Mouse (Mus musculus) lung, postnatal 10 days (tissue): Measurements from ENCODE around the gene Tnfrsf1a.

Experiments
- DNase-seq: peaks from one replicate; pipeline ENCODE4 v3.0.0; 2021

Gene Tnfrsf1a

DNA sequence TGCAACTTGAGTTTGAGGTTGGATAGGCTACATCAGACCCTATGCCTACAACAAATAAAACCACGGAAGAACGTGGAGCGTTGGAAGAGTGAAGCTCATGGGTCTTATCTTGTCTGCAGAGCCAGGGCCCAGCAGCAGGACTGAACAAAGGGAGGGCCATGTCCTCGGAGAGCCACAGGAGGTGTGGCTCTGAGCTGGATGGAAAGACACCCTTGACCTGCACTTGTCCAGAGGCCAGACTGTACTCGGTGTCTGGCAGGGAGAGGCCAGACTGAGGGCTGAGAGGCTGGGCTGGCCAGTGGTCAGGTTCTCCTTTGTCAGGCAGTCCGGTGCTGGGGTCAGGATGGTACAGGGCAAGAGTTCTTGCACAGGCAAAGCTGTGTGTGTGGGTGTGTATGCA is 23.8 kb upstream of the Tnfrsf1a start:
- no peak for DNase-seq

DNA sequence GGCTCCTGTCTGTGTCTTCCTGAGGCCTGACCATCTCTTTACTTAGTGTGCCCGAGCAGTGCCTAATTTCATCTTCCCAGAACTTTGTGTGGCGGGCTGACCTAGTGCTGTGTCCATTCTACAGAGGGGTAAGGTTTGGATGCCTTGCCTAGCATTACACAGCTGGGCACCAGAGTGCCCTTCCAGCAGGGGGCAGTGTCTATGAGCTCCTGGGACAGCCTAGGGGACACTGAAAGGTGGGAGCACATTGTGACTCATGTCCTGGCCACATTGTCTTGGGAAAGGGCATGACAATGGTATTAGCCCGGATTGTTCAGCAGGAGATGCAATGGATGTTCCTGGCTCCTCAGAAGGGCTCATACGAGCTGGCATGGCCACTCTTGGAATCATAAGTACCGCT is 20.9 kb upstream of the Tnfrsf1a start:
- DNase-seq, result peak; percentile 78

DNA sequence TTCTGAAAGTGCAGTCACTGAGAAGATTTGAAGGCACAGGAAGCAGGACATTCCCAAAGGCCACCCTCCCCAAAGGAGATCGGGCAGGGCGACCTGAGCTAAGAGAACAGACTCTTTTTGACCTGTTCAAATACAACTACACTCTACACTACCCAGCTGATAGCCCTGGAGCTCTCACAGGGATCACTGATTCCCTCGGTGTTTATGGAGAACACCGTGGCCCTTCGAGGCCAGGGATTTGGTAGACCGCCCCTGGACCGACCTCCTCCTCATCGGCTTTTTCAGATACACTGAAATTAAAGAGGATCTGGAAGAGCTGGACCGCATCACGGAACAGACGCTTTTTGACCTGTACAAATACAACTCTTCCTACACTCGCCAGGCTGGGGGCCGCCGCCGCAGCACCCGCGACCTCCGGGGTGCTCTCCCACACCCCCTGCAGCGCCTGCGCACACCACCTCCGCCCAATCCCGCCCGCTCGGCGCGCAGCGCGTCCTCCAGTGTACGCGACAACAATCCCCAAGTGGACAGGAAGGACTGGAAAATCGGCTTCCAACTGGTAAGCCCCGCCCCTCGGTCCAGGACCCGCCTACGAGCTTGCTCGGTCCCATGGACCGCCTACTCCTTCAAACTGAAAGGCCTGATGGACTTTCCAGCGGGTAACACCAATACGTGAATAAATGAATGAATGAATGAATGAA is 18.4 kb upstream of the Tnfrsf1a start:
- DNase-seq, result peak; percentile 98

DNA sequence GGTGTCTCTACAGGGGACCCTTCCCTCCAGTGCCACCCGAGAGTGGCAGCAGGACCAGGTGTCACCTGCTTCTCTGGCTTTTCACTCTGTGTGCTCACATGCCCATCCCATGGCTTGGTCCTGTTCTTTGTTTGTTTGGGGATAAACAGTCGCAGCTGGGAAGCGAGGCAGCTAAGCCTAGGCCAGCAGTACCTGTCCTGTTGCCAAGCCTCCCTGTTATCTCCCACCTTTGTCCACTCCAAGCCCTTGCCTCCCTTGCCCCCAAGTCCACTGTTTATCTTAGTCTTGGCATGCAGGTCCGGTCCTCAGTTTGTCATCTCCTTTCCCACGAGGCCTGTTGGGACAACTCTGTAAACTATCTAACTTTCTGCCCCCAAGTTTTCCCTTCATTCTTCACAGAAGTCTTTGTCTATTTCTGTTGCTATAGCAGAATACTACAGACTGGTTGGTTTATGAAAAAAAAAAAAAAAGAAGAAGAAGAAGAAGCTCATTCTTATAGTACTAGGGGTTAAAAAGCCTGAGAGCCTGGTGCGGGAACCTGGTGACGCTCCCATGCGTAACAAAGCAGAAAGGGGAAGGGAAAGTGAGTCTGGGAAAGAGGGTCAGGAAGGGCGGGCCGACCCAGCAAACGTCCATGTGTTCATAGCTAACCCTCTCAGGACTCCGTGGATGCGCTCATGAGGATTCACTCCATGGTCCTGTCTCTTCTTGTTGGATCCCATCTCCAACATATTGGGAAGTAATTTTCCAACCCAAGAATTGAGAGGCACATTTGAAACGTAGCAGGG is 15.9 kb upstream of the Tnfrsf1a start:
- DNase-seq, result no peak

DNA sequence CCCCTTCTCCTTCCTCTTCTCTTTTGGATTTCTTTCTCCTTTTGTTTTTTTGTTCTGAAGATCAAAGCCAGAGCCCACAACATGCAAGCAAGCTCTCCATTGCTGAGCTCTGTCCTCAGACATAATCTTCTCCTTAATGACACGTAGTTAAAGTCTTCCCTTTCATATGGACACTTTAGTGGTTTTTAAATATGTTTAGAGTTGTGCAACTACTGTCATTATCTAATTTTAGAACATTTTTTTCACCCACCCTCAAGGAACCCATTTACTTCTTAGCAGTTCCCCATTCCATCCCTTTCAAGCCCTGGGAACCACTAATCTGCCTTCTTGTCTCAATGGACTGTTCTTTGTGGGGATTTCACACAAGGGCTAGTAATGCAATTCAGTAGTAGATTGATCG is 14.8 kb upstream of the Tnfrsf1a start:
- no peak for DNase-seq

DNA sequence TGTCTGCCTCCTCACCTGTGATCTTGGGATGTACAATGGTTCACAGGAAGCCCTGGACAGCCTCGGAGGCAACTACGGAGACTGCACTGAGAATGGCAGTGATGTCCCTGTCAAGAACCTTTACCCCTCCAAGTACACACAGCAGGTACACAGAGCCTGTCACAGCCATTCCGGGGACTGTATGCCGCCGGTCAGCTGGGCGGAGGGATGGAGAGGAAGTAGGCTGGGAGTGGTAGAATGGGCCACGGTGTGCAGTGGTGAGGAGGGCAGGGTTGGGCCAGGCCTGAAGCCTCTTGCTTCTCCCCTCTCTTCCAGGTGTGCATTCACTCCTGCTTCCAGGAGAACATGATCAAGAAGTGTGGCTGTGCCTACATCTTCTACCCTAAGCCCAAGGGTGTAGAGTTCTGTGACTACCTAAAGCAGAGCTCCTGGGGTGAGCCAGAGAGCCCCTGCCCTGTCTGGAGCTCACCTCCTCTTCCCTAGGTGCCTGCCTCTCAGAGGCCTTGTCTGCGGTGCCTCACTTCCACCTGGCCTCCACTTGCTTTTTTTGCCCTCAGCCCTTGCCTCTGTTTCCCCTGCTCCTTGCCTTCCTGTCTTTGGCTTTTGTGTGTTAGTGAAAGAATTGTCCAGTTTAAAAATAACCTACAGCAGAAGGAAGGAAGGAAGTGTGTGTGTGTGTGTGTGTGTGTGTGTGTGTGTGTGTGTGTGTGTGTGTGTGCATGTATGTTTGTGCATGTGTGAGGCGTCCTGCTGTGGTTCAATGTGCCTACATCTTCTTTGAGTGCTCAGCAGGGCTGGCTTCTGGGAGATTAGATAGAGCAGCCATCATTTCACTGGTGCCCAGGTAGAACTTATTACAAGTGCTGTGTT is 10.1 kb upstream of the Tnfrsf1a start:
- DNase-seq, result no peak

DNA sequence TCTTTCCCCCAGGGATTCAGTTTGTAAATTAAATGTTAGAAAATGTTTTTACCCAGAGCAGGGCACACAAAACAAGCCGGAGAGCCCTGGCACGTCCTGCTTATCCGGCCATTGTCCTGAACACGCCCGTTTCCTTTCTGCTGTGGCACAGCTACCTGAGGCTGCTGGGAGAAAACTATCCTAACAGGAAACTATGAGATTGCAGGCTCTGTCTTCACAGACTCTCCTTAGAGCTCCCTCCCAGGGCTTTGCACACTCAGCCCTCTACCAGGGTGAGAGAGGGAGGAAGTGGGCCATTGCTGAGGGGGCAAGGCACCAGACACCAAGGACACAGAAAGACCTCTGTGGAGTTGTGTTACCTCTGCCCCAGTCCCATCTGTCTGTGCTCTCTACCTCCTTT is 8.9 kb upstream of the Tnfrsf1a start:
- DNase-seq, result peak; percentile 72

DNA sequence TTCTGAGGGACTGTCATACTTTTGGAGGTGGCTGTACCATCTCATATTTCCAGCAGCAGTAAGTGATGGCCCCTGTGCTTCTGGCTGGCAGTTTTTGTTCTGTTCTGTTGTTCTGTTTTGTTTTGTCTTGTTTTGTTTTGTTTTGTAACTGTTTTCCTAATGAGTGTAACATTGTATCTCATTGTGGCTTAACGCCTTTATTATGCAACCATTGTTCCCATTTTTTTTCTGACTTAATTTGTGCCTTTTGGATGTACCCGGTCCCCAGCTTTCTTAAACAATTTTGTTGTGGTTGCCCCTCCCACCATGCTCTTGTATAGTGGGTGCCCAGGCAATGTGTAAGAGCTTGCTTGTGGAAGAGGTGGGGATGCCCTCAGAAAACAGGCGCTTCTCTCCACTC is 7.0 kb upstream of the Tnfrsf1a start:
- no peak for DNase-seq

DNA sequence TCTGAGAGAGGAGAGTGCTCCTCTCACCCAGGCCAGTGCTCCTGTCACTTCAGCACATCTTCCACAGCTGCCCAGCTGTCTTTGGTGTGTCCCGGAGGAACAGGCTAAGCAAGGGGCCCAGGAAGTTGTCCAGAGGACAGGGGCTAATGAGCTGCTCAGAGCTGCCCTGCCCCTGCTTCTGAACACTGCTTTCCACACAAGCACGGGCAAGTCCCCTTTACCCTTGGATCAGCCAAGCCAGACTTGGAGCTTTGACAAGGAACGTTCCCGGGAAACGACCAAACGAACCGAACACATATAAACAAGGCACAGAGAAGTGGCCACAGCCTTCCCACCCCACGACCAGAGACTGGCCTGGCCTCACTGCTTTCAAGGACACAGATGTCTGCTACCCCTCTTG is 5.1 kb upstream of the Tnfrsf1a start:
- peak; percentile 81 for DNase-seq

DNA sequence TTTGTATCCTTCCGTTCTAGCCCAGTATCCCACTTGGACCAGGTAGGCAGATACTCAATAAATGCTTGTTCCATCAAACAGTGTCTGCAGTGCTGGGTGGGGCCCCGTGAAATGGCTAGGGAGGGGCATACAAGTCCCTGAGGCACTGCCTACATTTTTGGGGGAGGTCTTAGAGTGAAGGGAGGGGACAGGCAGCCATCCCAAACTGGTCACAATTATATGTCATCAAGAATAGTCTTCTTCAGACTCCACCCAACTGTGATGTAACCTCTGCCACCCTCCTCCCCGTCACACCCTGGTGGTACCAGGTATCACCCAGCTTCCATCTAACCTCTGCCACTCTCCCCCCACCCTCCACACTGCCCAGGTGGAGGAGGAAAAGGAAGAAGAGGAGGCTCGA is 4.3 kb upstream of the Tnfrsf1a start:
- no peak for DNase-seq

DNA sequence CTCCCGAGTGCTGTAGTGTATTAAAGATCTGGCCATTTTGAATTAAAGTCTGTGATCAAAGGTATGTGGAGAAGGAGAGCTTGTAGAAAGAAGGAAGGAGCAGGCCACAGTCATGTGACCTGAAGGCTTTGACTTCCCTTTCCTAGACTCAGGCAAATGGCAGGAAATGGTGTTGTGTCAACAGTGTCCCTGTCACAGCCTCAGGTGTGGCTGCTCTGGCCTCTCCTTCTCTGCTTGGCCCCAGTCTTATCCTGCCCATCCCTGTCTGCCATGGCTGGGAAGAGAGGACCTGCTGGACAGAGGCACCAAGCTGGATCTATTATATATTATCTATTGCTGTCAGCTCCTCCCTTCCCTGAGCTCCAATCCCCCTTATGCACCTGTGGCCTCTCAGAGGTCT is 3.5 kb upstream of the Tnfrsf1a start:
- no peak for DNase-seq

DNA sequence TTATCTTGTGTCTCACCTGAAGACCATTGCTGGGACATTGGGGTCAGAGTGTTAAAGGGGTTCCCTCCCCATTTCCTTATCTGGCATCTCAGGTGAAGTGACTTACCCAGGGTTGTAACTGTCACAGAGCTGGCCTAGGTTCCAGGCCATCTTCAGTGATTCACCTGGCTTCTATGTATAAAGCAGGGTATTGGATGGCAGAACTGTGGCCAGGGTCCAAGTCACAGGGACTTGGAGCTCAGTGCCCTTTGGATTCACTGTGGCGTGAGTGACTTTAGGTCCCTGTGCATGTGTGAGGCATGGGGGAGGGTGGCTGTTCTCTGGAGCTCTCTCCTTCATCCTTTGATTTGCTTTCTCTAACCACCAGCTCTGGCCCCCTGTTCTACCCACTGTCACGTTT is 3.1 kb upstream of the Tnfrsf1a start:
- DNase-seq, result no peak

DNA sequence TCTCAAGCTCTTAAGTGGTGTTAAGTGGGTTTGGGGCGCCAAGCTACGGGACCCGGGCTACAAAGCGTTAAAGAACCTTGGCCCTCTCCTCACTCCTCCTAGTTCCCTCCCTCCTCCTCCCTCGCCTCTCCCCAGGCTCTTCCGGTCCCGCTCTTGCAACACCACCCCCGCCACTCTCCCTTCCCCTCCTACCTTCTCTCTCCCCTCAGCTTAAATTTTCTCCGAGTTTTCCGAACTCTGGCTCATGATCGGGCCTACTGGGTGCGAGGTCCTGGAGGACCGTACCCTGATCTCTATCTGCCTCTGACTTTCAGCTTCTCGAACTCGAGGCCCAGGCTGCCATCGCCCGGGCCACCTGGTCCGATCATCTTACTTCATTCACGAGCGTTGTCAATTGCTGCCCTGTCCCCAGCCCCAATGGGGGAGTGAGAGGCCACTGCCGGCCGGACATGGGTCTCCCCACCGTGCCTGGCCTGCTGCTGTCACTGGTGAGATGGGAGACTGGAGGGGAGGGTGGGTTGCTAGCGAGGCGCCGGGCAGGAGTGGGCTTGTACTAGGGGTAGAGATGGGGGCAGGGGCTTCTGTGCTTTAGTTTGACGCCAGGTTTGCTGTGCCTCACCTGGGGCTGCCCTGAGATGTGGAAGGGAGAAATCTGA is 541 bp downstream of the Tnfrsf1a start:
- DNase-seq, result peak; percentile 89

DNA sequence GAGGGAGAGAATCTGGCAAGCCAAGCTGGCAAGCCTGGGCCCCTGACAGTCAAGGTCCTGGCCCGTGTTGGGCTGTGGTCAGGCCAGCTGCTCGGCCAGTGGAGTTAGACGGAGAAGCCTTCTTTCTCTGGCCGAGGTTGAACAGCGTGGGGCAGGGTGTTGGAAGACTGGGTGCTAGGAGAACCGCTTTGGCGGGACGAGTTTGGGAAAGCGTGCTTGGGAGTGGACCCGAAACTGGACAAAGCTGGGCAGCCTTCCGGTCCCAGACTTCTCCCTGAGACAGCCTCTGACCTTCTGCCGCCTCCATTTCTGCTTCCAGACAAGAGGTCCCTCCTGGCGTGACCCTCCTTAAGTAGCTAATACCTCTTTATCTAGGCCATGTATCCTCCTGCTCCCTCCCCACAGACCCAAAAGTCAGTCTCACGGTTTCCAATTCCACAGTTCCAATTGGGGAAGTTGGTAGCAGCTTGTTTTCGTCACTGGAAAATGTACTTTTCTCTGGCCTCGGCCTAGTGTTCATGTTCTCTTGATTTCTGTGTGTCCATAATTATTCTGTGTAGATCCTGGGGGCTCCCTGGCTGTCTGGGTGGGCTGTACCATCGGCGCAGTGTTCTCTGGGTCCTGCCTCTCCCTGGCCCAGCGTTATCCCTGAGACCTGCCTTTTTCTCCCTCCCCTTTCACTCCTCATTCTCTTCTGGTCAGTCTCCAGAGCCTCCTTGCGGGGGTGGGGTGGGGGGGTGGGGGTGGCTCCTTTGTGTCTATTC is 1.3 kb downstream of the Tnfrsf1a start:
- peak; percentile 62 for DNase-seq

DNA sequence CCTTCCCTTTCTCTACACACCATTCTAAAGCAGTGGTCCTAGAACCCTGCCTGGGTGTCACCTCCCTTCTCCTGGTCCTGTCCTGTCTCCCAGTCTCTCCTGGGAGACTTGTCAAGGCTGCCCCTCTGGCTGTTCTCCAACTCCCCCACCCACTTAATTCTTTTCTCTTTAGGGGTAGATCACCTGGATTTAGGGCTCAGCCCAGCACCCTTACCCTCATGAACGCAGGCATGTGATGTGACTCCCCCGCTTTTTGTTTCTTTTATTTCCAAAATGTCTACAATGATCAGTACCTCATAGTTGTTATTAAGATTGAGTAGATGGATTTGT is 1.8 kb downstream of the Tnfrsf1a start:
- DNase-seq, result no peak

DNA sequence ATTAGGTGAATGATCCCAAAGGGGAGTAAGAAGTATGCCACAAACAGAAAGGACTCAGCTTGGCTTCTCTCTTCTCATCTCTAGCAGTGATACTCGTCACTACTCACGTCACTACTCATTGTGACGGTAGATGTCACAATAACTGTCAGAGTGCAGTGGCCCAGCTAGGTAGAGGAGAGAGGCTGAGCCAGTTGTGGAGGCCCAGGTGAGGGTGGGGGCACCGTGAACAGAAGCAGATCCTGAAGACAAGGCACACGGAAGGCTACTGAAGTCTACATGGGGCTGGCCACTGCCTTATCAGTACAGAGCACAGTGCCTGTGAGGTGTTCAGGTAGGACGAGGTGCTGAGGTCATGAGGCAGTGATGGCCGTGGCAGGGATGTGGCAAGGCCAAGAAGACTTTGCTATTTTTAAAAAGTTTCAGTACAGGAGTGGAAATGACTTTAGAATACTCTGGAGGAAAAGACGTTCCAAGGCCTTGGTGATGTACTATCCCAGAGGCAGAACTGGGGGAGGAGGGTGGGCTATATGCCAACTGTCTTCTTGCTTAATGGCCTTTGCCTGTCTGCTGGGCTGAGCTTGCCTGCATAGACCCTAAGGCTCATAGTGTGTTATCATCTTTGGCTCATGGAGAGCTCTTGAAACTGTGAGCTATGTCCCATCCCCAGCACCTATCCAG is 2.3 kb downstream of the Tnfrsf1a start:
- DNase-seq, result peak; percentile 75

DNA sequence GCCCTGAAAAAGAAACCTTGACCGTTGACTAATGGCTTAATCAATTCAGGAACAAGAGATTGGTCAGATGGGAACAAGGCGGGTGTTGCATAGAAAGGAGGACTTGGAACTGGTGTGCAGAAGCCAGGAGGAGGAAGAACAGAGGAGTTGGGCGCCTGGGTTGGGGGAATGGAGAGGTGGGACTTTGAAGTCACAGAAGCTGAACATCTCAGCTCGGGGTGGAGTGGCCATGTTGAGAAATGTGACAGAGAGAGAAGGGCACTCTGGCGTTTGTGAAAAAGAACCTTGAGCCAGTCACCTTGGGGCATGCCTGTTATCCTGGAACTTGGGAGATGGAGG is 2.9 kb downstream of the Tnfrsf1a start:
- DNase-seq, result no peak

DNA sequence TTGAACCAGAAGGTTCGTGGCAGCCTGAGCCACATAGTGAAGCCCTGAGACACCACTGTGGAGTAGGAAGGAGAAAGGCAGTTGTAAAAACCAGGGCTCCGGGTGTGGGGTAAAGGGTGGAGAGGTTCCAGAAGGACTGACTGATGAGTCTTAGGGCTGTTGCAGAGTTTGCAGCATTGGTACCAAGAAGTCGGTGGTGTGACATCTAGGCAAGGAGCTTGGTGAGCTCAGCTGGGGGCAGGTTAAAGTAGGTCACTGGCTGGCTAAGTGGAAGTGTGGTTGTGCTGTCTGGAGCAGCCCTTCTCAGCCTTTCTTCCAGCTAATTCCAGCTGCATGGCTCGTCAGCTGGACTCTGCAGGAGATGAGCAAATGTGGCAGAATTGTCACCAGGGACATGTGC is 3.6 kb downstream of the Tnfrsf1a start:
- DNase-seq, result no peak

DNA sequence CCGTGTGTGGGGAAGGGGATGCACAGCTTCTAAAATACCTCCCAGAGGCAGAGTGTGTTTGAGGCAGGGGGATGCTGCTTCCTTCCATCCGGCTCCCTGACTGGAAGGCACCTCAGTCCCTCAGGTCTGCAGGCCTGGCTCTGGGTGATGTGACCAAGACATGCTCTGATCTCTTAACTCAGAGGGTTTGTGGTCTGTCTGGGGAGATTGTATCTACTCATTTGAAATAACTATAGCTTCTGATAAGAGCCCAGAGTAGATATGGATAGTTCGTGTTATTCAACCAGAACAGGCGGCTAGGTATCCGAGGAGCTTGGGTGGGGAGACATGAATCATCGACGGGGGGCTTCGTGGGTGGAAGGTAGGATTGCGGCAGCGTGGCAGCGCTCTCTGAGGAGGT is 4.1 kb downstream of the Tnfrsf1a start:
- no peak for DNase-seq

DNA sequence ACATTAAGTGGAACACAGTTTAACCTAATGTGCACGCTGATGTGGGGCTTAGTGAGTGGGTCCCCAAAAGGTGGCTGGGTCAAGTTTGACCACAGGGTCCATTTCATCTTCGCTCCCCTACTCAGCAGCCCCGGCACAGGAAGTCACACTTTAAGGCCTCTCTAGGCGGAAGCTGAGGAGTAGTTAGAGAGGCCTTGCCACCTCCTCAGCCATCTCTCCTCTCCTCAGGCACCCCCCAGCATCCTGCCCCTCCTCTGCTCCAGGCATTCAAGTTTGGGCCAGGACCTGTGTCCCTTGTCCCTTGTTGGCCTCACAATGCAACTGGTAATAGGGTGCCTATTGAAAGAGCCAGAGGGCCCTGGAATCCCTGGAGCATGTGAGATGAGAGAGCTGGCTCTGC is 4.5 kb downstream of the Tnfrsf1a start:
- DNase-seq, result no peak

DNA sequence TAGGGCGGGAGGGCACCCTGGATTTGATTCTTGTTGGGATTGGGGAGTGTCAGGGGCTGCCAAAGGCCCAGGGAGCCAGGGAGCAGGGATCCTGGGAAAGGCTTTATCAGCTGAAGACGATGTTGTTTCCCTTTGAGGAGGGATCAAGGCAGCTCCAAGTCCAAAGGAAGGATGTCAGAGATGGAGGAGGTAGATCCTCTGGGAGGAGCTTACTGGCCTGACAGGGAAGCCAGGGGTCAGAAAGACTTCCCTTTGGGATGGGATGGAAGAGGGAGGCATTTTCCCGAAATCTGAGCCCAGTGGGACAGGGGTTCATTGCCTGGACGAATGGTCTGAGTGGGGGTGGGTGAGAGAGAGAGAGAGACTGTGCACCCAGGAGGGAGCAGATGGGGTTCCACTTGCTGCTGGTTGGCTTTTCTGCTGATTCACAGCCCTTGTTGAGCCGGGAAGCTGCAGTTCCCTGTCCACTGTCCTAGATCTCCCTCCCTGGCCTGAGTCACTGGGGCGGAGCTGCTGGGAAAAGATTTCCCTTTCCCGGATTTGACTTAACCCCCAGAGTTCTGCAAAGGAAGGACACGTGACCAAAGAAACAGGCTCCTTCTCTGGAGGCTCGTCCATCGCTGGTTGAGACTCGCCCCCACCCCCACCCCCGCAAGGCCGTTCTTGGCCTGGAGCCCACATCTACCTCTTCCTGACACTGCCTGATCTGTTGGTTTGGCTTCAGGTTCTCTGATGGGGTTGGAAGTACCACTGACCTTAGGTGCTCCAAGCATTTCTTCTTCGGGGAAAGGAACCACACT is 5.4 kb downstream of the Tnfrsf1a start:
- peak; percentile 86 for DNase-seq
